Mouse (Mus musculus) G1E (cell line): ENCODE measurements around the gene Map1lc3b.

ENCODE experiments used
- CTCF ChIP-seq: IDR thresholded peaks from 2 replicates; pipeline ENCODE4 v1.5.1; 2012; ENCODE audit warnings: low read depth, low read length, inconsistent platforms, mixed read lengths
- GATA1 ChIP-seq: IDR thresholded peaks from 2 replicates; pipeline ENCODE4 v1.6.1; 2012; ENCODE audit warnings: borderline replicate concordance, low read length, inconsistent platforms, mixed read lengths
- POLR2AphosphoS5 ChIP-seq: IDR thresholded peaks from 2 replicates; pipeline ENCODE4 v1.6.1; 2012; ENCODE audit warnings: low read depth, low read length, inconsistent platforms; ENCODE audit not compliant: insufficient replicate concordance

DNA sequence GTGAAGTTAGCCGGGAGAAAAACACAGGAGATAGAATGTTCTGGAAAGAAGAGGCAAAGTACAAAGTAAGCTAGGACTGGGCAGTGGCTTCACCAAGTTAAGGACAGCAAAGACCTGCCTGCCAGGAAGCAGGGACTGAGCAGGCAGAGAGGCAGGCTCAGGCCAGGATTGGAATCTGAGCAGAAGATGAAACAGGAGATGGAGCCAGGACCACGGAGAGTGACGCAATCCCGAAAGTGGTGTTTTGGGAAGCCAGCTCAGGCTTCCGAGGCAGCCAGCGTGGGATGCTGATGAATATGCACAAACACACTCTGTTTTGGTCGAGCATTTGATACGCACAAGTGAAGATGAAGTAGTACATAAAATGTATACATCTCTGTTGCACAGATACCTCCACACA, 6.5 kb upstream of the Map1lc3b start:
- TF ChIP-seq CTCF, result no peak
- no peak for TF ChIP-seq GATA1
- no peak for TF ChIP-seq POLR2AphosphoS5
